Mouse (Mus musculus) limb, embryonic 14.5 days (tissue): ENCODE data around the gene Erg. TPM values are rescaled to one million over a fixed set of nuclear protein-coding genes. Genes with fewer than 3 reads are reported as not detected.

Experiments
- ATAC-seq: fragments of 200-750 bp; cut with Nextera tagmentation; 2 replicates; pipeline ENCODE4 v1.8.0; 2017; ENCODE audit warnings: low read depth, moderate number of reproducible peaks, moderate TSS enrichment; ENCODE audit not compliant: low FRiP score
- DNase-seq: peaks from one replicate; pipeline ENCODE4 v3.0.0-alpha.2; 2015; ENCODE audit warnings: low spot score
- H3K27ac ChIP-seq: fragments of 300-500 bp; sonication (generic); replicated peaks from 2 replicates; pipeline ENCODE4 v1.5.1; 2014; ENCODE audit warnings: low read depth, mild to moderate bottlenecking, low read length, moderate library complexity, mixed read lengths
- H3K27me3 ChIP-seq: fragments of 300-500 bp; sonication (generic); 2 replicates; pipeline ENCODE4 v1.6.1; 2014; ENCODE audit warnings: low read length, mixed read lengths; ENCODE audit not compliant: control insufficient read depth, insufficient read depth
- H3K36me3 ChIP-seq: fragments of 300-500 bp; sonication (generic); 2 replicates; pipeline ENCODE4 v1.6.1; 2014; ENCODE audit warnings: mild to moderate bottlenecking, low read length, moderate library complexity, mixed read lengths; ENCODE audit not compliant: control insufficient read depth, insufficient read depth
- H3K4me1 ChIP-seq: fragments of 300-500 bp; sonication (generic); 2 replicates; pipeline ENCODE4 v1.6.1; 2014; ENCODE audit warnings: antibody characterized with exemption, low read length, mixed read lengths; ENCODE audit not compliant: control insufficient read depth, insufficient read depth
- H3K4me2 ChIP-seq: fragments of 300-500 bp; sonication (generic); replicated peaks from 2 replicates; pipeline ENCODE4 v1.6.1; 2014; ENCODE audit warnings: low read depth, mild to moderate bottlenecking, low read length, moderate library complexity; ENCODE audit not compliant: severe bottlenecking
- H3K4me3 ChIP-seq: fragments of 300-500 bp; sonication (generic); replicated peaks from 2 replicates; pipeline ENCODE4 v1.5.1; 2014; ENCODE audit warnings: low read length
- H3K9ac ChIP-seq: fragments of 300-500 bp; sonication (generic); 2 replicates; pipeline ENCODE4 v1.6.1; 2014; ENCODE audit warnings: mild to moderate bottlenecking, low read depth, low read length, moderate library complexity; ENCODE audit not compliant: severe bottlenecking
- H3K9me3 ChIP-seq: fragments of 300-500 bp; sonication (generic); 2 replicates; pipeline ENCODE4 v1.6.1; 2016; ENCODE audit warnings: low read length; ENCODE audit not compliant: control insufficient read depth
- POLR2A ChIP-seq: fragments of 200-500 bp; IDR thresholded peaks from 2 replicates; pipeline ENCODE4 v1.8.0; 2012; ENCODE audit warnings: inconsistent platforms, mild to moderate bottlenecking, moderate library complexity, borderline replicate concordance; ENCODE audit not compliant: insufficient read depth, insufficient read length; ENCODE audit errors: extremely low read depth
- WGBS: fragments of 180-500 bp; shearing (Covaris S2); extraction: QIAGEN DNeasy Blood & Tissue Kit; methylation state at CpG from one replicate; pipeline ENCODE4 v1.1.7; 2014; 5-methylcytosine and 5-hydroxymethylcytosine counted together
- polyA plus RNA-seq, 2 experiments: library from polyadenylated mRNA; depleted of rRNA in 1 of 2; stranded (reverse) in 1 of 2; unstranded in 1 of 2; fragments of >200 nt; fragmentation: Nextera tagmentation in 1 of 2; extraction: Ambion mirVana in 1 of 2; gene quantifications; 2 replicates each; pipeline versions ENCODE4 v1.2.1 to v1.2.3; 2012 to 2014

Gene Erg
- polyA plus RNA-seq, 2 experiments: 18.9 to 40.6 TPM

DNA sequence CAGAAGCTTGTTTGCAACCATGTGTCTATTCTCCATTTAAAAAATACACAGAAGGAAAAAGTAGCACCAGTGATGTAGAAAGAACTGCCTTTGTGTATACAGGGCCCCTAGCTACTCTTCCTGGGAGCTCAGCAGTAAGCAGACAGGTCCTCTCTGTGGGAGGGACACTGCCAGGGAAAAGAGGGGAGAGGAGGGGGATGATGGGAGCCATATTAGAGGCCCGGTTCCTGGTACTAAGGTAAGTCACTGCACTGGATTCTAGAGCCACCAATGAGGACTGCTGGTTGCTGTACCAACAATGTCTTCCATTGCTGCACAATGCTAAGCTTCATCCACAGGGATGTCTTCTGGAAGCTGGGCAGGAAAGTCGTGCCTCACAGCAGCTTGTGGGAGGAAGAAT, 80.3 kb downstream of the Erg start:
- H3K27me3 ChIP-seq: no peaks in the 10 kb centered on the region
- H3K27ac ChIP-seq: no peak overlapping the region
- 67% methylated on average over 2 of the region's 2 CpGs for WGBS
- H3K9ac ChIP-seq: no peak overlapping the region
- no peaks in the 10 kb centered on the region for H3K36me3 ChIP-seq
- no peak overlapping the region for H3K4me2 ChIP-seq
- no peak overlapping the region for H3K4me3 ChIP-seq
- H3K4me1 ChIP-seq: 0 out of 2 replicates have a peak, but pooled peaks cover 2% of the 10 kb centered on the region
- ATAC-seq (no peak), DNase-seq (no peak)
- H3K9me3 ChIP-seq: no peaks in the 10 kb centered on the region
- TF ChIP-seq POLR2A: no peak

DNA sequence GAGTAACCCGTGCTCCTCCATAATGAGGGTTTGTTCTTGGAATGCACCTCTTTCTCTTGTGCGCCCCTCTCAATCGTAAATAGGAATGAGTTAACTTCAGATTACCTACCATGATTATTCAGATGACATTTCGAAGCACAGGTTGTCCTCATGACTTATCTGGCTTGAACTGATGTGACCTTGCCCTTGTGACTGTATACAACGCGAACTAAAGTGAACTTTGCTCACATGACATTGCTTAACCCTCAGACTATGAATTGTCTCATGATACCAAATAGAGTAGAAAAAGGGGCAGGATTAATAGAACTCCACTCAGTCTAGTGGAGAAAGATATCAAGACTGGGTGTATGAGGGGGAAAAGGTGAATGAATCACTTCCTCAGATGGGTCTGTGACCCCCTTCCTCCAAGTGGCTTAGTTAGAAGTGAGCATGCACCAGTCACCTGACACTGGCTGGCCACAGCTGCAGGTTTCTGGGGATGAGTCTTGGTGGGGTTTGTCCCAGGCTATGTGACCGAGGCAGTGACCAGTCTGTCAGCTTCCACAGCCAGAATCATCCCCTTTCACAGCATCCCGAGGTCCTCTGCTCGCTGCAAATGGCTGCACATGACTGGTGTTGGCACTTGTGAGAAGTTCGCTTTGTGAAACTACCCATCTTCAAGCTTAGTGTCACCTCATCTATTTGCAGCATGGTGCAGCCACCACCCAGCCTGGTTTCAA, 89.7 kb downstream of the Erg start:
- no peak overlapping the region for H3K27ac ChIP-seq
- no peaks in the 10 kb centered on the region for H3K36me3 ChIP-seq
- no peaks in the 10 kb centered on the region for H3K27me3 ChIP-seq
- no peak for ATAC-seq
- H3K4me3 ChIP-seq: no peak overlapping the region
- no peak for DNase-seq
- WGBS: 90% methylated on average over 10 of the region's 10 CpGs
- no peaks in the 10 kb centered on the region for H3K9me3 ChIP-seq
- H3K9ac ChIP-seq: no peak overlapping the region
- no peak overlapping the region for H3K4me2 ChIP-seq
- TF ChIP-seq POLR2A: no peak
- H3K4me1 ChIP-seq: peaks cover 17% of the 10 kb centered on the region; the same call in 1 of the 2 replicates

GRCm38 (mm10) chr16:95494108-95494507, 92.3 kb downstream of the Erg start:
- Histone ChIP-seq H3K36me3 (no peaks in the 10 kb centered on the region), H3K27ac (no peak overlapping the region), H3K4me1 (peaks cover 17% of the 10 kb centered on the region; the same call in 1 of the 2 replicates), H3K4me2 (no peak overlapping the region), H3K9ac (no peak overlapping the region), H3K27me3 (no peaks in the 10 kb centered on the region), H3K9me3 (no peaks in the 10 kb centered on the region), H3K4me3 (no peak overlapping the region)
- peak; percentile 23 for DNase-seq
- no peak for ATAC-seq
- no peak for TF ChIP-seq POLR2A
- 46% methylated on average over 3 of the region's 3 CpGs for WGBS

- Histone ChIP-seq H3K4me3 (no peak overlapping the region), H3K27me3 (no peaks in the 10 kb centered on the region), H3K27ac (peak overlapping the region; percentile 46; the same call in 1 of the 2 replicates), H3K9me3 (no peaks in the 10 kb centered on the region), H3K4me2 (no peak overlapping the region), H3K9ac (no peak overlapping the region), H3K36me3 (no peaks in the 10 kb centered on the region), H3K4me1 (peaks cover 17% of the 10 kb centered on the region; the same call in 1 of the 2 replicates)
- no peak for TF ChIP-seq POLR2A
- DNase-seq (peak; percentile 67), ATAC-seq (peak; percentile 83)
- WGBS: 18% methylated on average over 8 of the region's 8 CpGs
These were observed 93.1 kb downstream of the Erg start for GRCm38 (mm10) chr16:95493336-95493735.

GRCm38 (mm10) chr16:95492146-95492545, 94.2 kb downstream of the Erg start:
- no peak for ATAC-seq
- no peaks in the 10 kb centered on the region for H3K9me3 ChIP-seq
- WGBS: 78% methylated on average over 7 of the region's 7 CpGs
- H3K36me3 ChIP-seq: no peaks in the 10 kb centered on the region
- H3K9ac ChIP-seq: no peak overlapping the region
- no peak overlapping the region for H3K4me2 ChIP-seq
- no peaks in the 10 kb centered on the region for H3K27me3 ChIP-seq
- no peak for DNase-seq
- H3K4me3 ChIP-seq: no peak overlapping the region
- TF ChIP-seq POLR2A: no peak
- H3K27ac ChIP-seq: no peak overlapping the region
- peaks cover 17% of the 10 kb centered on the region; the same call in 1 of the 2 replicates for H3K4me1 ChIP-seq
